Mouse (Mus musculus): ENCODE measurements around the gene Htra2. TPM values are rescaled to one million over a fixed set of nuclear protein-coding genes. Genes with fewer than 3 reads are reported as not detected.

Htra2 gene
- total RNA-seq, 1 experiment from 2014 or later, result 42.7 TPM

DNA sequence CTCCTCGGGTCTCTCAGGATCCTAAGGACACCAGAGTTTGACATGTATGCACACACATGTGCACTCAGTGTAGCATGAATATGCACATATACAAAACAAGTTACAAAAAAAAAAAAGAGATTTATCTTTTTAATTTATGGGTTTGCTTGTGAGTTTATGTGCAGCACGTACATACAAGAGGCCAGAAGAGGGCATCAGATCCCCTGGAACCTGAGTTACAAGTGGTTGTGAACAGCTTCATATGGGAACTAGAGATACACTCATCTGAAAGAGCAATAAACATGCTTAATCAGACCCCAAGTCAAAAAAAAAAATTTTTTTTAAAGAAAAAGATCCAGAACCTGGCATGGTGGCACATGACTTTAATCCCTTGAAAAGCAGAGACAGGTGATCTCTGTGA, 19.9 kb upstream of the Htra2 start:
- ATAC-seq (replicated peaks in 1 of 2; ENCODE audit: insufficient read depth in 1 of 2, low FRiP score in 2 of 2, low TSS enrichment in 1 of 2, low read depth in 1 of 2, poor library complexity in 2 of 2, severe bottlenecking in 2 of 2), result no peak

- no peak for ATAC-seq (replicated peaks in 1 of 2; ENCODE audit: insufficient read depth in 1 of 2, low FRiP score in 2 of 2, low TSS enrichment in 1 of 2, low read depth in 1 of 2, poor library complexity in 2 of 2, severe bottlenecking in 2 of 2)
Observed at GRCm38 (mm10) chr6:83071220-83071619, 16.1 kb upstream of the Htra2 start.

DNA sequence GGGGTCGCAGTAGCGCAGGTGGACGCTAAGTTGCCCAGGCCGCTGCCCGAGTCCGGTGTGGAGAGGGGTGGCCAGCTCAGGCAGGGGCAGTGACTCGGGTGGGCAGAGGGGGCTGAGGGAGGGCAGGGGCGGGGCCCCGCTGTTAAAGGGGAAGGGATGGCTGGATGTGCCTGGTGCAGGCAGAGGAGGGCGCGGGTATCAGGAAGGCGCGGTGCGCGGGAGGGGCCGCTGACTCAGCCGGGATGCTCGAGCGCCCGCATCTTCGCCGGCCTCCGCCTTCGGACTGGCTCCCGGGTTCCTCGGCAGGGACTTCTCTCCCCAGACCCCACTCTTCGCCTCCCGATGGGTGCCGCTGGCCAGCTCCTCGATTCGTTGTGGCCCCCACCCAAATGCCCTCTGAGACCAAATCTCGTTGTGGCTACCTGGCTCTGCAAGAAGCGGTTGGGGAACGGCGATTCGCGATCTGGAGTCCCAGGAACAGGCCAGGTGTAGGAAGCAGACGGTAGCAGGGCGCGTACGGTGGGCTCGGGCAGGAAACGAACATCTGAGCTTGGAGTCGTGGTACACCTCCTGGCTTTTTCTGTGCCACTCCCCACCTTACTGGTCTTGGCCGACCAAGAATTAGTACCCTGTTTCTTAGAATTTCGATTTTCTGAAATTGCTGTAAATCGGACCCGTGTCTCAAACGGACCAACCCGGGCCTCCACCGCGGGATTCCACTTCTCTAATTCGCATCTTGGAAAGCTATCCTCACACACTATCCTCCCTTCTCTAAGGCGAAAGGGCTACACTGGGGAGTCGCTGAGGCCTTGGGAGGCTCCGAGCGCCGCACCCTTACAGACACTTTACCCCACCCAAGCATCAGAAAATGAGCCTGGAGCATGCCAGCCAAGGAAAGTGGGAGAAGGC, 15.5 kb upstream of the Htra2 start:
- no peak for ATAC-seq (replicated peaks in 1 of 2; ENCODE audit: insufficient read depth in 1 of 2, low FRiP score in 2 of 2, low TSS enrichment in 1 of 2, low read depth in 1 of 2, poor library complexity in 2 of 2, severe bottlenecking in 2 of 2)

GRCm38 (mm10) chr6:83070247-83070310, 15.0 kb upstream of the Htra2 start, which contains the start of gene Tlx2:
Tlx2 (minus strand) TSS chr6:83070293.
- ATAC-seq (replicated peaks in 1 of 2; ENCODE audit: insufficient read depth in 1 of 2, low FRiP score in 2 of 2, low TSS enrichment in 1 of 2, low read depth in 1 of 2, poor library complexity in 2 of 2, severe bottlenecking in 2 of 2), result no peak

DNA sequence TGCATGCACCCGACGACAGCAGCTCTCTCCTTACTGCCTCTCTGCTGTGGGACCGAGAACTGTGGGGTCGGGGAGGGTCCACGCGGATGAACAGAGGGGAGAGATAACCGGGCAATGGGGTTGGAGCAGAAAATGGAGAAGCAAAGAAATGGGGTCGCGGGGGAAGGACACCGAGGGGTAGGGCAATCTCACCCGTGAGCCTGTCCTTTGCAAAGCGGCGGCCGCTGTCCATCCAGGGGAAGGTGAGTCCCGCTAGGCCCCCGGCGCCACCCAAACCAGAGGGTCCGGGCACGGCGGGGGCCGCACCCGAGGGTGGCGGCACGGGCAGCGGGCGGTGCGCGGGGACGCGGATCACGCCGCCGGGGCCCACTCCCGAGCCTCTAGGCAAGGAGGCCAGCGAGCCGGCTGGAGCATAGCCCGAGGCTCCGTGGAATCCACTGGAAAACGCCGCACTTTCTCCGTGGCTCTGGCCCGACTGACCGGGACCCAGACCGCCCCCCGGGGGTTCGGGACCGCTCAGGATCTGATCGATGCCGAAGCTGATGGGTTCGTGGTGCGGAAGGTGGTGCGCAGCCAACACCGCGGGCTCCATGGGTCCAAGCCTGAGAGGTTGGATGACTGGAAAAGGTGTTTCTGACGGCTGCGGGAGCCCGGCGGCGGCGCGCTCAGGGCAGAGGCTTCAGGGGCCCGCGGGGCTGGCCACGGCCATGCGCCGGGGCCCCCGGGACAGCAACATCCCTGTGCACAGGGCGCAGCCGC, 14.6 kb upstream of the Htra2 start:
- ATAC-seq (replicated peaks in 1 of 2; ENCODE audit: insufficient read depth in 1 of 2, low FRiP score in 2 of 2, low TSS enrichment in 1 of 2, low read depth in 1 of 2, poor library complexity in 2 of 2, severe bottlenecking in 2 of 2), result no peak

DNA sequence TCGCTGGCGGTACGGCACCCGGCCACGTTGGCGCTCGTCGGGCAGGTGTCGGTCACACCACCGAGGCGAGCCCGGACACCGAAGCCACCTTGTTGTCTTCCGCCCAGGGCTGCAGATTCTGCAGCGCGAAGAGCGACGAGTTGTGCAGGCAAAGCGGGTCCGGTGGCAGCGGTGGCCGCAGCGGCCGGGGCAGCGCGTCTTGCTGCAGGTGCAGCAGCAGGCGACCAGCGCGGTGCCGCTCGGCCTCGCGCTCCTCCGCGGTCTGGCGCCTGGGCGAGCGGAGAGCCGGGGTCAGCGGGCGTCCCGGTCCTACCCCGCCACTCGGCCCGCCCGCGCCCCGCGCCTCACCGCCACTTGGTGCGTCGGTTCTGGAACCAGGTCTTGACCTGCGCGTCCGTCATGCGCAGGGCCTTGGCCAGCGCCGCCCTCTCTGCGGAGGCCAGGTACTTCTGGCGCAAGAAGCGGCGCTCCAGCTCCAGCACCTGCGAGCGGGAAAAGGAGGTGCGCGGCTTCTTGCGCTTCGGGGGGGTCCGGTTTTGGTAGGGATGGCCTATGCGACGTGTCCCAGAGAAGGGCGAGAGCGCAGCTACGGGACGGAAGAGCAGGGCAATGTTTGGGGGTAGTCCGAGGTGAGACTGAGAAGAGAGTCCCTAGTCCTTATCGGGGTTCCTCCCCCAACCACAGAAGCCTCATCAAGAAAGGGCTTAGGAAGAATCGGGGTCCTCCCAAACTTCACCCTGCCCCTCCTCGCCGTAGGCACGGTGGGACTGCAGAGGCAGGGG, 13.8 kb upstream of the Htra2 start:
- no peak for ATAC-seq (replicated peaks in 1 of 2; ENCODE audit: insufficient read depth in 1 of 2, low FRiP score in 2 of 2, low TSS enrichment in 1 of 2, low read depth in 1 of 2, poor library complexity in 2 of 2, severe bottlenecking in 2 of 2)

GRCm38 (mm10) chr6:83068221-83068620, 13.1 kb upstream of the Htra2 start:
- no peak for ATAC-seq (replicated peaks in 1 of 2; ENCODE audit: insufficient read depth in 1 of 2, low FRiP score in 2 of 2, low TSS enrichment in 1 of 2, low read depth in 1 of 2, poor library complexity in 2 of 2, severe bottlenecking in 2 of 2)

- ATAC-seq (replicated peaks in 1 of 2; ENCODE audit: insufficient read depth in 1 of 2, low FRiP score in 2 of 2, low TSS enrichment in 1 of 2, low read depth in 1 of 2, poor library complexity in 2 of 2, severe bottlenecking in 2 of 2), result no peak
Observed at GRCm38 (mm10) chr6:83066441-83066840, 11.4 kb upstream of the Htra2 start.

- no peak for ATAC-seq (replicated peaks in 1 of 2; ENCODE audit: insufficient read depth in 1 of 2, low FRiP score in 2 of 2, low TSS enrichment in 1 of 2, low read depth in 1 of 2, poor library complexity in 2 of 2, severe bottlenecking in 2 of 2)
Observed at GRCm38 (mm10) chr6:83065995-83066394, 10.9 kb upstream of the Htra2 start.

- no peak for ATAC-seq (replicated peaks in 1 of 2; ENCODE audit: insufficient read depth in 1 of 2, low FRiP score in 2 of 2, low TSS enrichment in 1 of 2, low read depth in 1 of 2, poor library complexity in 2 of 2, severe bottlenecking in 2 of 2)
Observed at GRCm38 (mm10) chr6:83058725-83059124, 3.7 kb upstream of the Htra2 start.

DNA sequence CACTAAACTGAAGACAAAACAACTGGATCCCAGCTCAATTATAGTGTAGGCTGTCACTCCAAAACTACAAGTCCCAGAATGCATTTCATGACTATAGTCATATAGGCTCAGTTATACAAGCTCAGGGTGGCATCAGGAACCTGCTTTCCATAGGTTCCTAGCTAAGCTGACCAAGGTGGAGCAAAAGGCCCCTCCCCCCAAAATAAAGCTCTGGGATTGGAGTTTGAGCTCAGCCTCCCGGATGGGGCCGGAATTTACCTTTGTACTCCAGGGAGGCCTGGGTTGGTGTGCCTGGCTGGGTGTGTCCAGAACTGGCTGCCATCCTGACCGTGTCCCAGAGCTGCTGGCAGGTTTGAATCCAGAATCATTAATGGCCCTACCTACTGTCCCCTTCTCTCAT, 2.7 kb upstream of the Htra2 start, which contains the start of gene Dqx1:
Gene Dqx1 (plus strand): TSS at position 55 of the 400 bp plus-strand sequence.
- ATAC-seq (replicated peaks in 1 of 2; ENCODE audit: insufficient read depth in 1 of 2, low FRiP score in 2 of 2, low TSS enrichment in 1 of 2, low read depth in 1 of 2, poor library complexity in 2 of 2, severe bottlenecking in 2 of 2), result no peak

GRCm38 (mm10) chr6:83054074-83054851, 810 bp downstream of the Htra2 start, which contains the start of gene Aup1:
Aup1 (plus strand) TSS chr6:83054521.
- ATAC-seq (replicated peaks in 1 of 2; ENCODE audit: insufficient read depth in 1 of 2, low FRiP score in 2 of 2, low TSS enrichment in 1 of 2, low read depth in 1 of 2, poor library complexity in 2 of 2, severe bottlenecking in 2 of 2), result peak; percentile 86 to 91

GRCm38 (mm10) chr6:83053136-83053960, 1.7 kb downstream of the Htra2 start:
- ATAC-seq (replicated peaks in 1 of 2; ENCODE audit: insufficient read depth in 1 of 2, low FRiP score in 2 of 2, low TSS enrichment in 1 of 2, low read depth in 1 of 2, poor library complexity in 2 of 2, severe bottlenecking in 2 of 2), result peak; percentile 17 to 30; a peak in 2 of 4 replicates

- ATAC-seq (replicated peaks in 1 of 2; ENCODE audit: insufficient read depth in 1 of 2, low FRiP score in 2 of 2, low TSS enrichment in 1 of 2, low read depth in 1 of 2, poor library complexity in 2 of 2, severe bottlenecking in 2 of 2), result no peak
Observed at GRCm38 (mm10) chr6:83049367-83049766, 5.7 kb downstream of the Htra2 start.

DNA sequence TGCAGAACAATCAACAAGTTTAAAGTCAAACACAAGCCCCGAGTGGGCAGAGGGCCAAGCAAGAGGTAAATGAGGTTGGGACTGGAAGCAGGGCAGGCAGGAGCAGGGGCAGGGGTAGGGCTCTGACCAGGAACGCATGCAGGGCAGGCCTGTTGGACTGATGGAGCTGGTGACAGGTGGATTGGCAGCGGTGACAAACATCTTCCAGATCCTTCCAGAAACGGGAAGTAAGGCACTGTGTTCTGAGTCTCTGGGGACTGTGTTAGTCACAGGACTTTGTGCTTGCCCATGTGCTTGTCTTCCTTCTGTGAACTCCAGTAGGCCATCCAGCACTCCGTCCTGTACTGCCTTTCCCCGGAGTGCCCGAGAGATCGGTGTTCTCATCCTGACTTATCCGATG, 10.3 kb downstream of the Htra2 start:
- peak; percentile 68 to 70 for ATAC-seq (replicated peaks in 1 of 2; ENCODE audit: insufficient read depth in 1 of 2, low FRiP score in 2 of 2, low TSS enrichment in 1 of 2, low read depth in 1 of 2, poor library complexity in 2 of 2, severe bottlenecking in 2 of 2)

DNA sequence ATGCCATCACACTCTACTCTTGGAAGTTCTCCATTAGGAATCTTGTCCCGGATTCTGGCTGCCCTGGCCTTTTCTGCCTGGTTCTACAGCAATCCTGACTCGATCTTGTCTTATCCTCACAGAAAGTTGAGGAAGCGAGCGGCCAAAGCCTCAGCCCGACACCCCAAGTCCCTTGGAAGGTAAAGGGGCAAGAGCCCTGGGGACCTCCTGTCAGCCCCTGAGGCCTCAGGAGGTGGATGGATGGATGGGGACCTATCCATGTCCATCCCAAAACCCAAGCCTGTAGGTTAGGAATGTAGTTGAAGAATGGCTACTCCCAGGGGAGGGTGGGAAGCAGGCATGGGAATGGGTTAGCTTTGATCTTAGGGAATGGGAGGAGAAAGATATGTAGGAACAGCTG, 11.1 kb downstream of the Htra2 start:
- ATAC-seq (replicated peaks in 1 of 2; ENCODE audit: insufficient read depth in 1 of 2, low FRiP score in 2 of 2, low TSS enrichment in 1 of 2, low read depth in 1 of 2, poor library complexity in 2 of 2, severe bottlenecking in 2 of 2), result no peak

DNA sequence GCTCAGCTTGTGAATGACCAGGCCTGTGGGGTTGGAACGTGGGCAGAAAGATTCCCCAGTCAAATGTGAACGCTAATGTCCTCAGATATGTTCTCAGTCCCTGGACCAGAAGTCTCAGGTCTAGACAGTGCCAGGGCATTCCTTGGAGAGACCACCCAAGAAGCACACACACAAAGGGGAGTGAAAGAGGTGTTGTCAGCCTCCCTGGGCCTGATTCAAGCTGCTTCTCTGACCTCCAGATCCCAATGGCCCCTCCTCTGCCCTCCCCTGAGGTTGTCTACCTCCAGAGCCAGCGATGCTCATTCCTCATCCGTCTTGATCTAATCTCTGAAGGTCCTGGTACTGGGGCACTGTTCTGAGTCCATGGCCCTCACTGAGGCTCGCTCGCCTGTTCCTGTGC, 11.5 kb downstream of the Htra2 start:
- no peak for ATAC-seq (replicated peaks in 1 of 2; ENCODE audit: insufficient read depth in 1 of 2, low FRiP score in 2 of 2, low TSS enrichment in 1 of 2, low read depth in 1 of 2, poor library complexity in 2 of 2, severe bottlenecking in 2 of 2)
